Mouse (Mus musculus) liver, embryonic 14.5 days (tissue): ENCODE data around the gene Parvb. TPM values are rescaled to one million over a fixed set of nuclear protein-coding genes. Genes with fewer than 3 reads are reported as not detected.

ENCODE experiments used
- ATAC-seq: fragments of 200-750 bp; cut with Nextera tagmentation; 2 replicates; pipeline ENCODE4 v1.8.0; 2017; ENCODE audit warnings: moderate number of reproducible peaks, mild to moderate bottlenecking, moderate library complexity; ENCODE audit not compliant: insufficient read depth
- DNase-seq, 3 experiments: peaks; one replicate each; pipeline ENCODE4 v3.0.0-alpha.2; 2012 to 2013; ENCODE audit warnings: low read depth in 3 of 3, low spot score in 3 of 3
- H3K27ac ChIP-seq: fragments of 300-500 bp; sonication (generic); 2 replicates; pipeline ENCODE4 v1.5.1; 2014; ENCODE audit warnings: moderate library complexity, mild to moderate bottlenecking, control low read depth, inconsistent platforms
- H3K27me3 ChIP-seq: fragments of 300-500 bp; sonication (generic); 2 replicates; pipeline ENCODE4 v1.6.1; 2014; ENCODE audit warnings: mild to moderate bottlenecking, low read length, moderate library complexity; ENCODE audit not compliant: control insufficient read depth, insufficient read depth
- H3K36me3 ChIP-seq: fragments of 300-500 bp; sonication (generic); replicated peaks from 2 replicates; pipeline ENCODE4 v1.6.1; 2014; ENCODE audit warnings: low read depth; ENCODE audit not compliant: control insufficient read depth, insufficient read depth
- H3K4me1 ChIP-seq, 2 experiments: fragments of 200-500 bp in 1 of 2; fragments of 300-500 bp in 1 of 2; sonication (generic) in 1 of 2; replicated peaks; 2 replicates each; pipeline ENCODE4 v1.6.1; 2012 to 2014; ENCODE audit warnings: antibody characterized with exemption in 1 of 2, inconsistent platforms in 1 of 2, low read length in 1 of 2; ENCODE audit not compliant: control insufficient read depth in 2 of 2, insufficient read depth in 2 of 2
- H3K4me2 ChIP-seq: fragments of 300-500 bp; sonication (generic); 2 replicates; pipeline ENCODE4 v1.6.1; 2014; ENCODE audit warnings: low read depth, mild to moderate bottlenecking, control low read depth, moderate library complexity
- H3K4me3 ChIP-seq, 2 experiments: fragments of 200-500 bp in 1 of 2; fragments of 300-500 bp in 1 of 2; sonication (generic) in 1 of 2; 2 replicates each; pipeline ENCODE4 v1.5.1; 2012 to 2014; ENCODE audit warnings: low read depth in 2 of 2, low read length in 2 of 2, mild to moderate bottlenecking in 2 of 2, control low read depth in 1 of 2, inconsistent platforms in 1 of 2, moderate library complexity in 1 of 2; ENCODE audit not compliant: insufficient read depth in 1 of 2
- H3K9ac ChIP-seq: fragments of 300-500 bp; sonication (generic); replicated peaks from 2 replicates; pipeline ENCODE4 v1.6.1; 2014; ENCODE audit warnings: mild to moderate bottlenecking, control low read depth, moderate library complexity
- H3K9me3 ChIP-seq: fragments of 300-500 bp; sonication (generic); 2 replicates; pipeline ENCODE4 v1.6.1; 2016; ENCODE audit warnings: low read length, mixed read lengths; ENCODE audit not compliant: control insufficient read depth
- CTCF ChIP-seq: IDR thresholded peaks from 2 replicates; pipeline ENCODE4 v1.5.1; 2016; ENCODE audit warnings: antibody characterized with exemption, low read depth, control low read depth
- EP300 ChIP-seq: IDR thresholded peaks from 2 replicates; pipeline ENCODE4 v1.6.1; 2016; ENCODE audit warnings: antibody characterized with exemption, low read depth
- WGBS: fragments of 180-500 bp; shearing (Covaris S2); extraction: QIAGEN DNeasy Blood & Tissue Kit; methylation state at CpG from one replicate; pipeline ENCODE4 v1.1.7; 2014; ENCODE audit not compliant: insufficient replicate concordance; 5-methylcytosine and 5-hydroxymethylcytosine counted together
- polyA plus RNA-seq, 2 experiments: library from polyadenylated mRNA; depleted of rRNA in 1 of 2; stranded (reverse) in 1 of 2; unstranded in 1 of 2; fragments of >200 nt; fragmentation: Nextera tagmentation in 1 of 2; extraction: Ambion mirVana in 1 of 2; gene quantifications; 2 replicates each; pipeline versions ENCODE4 v1.2.1 to v1.2.3; 2012 to 2014

The Parvb gene
- polyA plus RNA-seq, 2 experiments: 7.3 to 22.6 TPM

DNA sequence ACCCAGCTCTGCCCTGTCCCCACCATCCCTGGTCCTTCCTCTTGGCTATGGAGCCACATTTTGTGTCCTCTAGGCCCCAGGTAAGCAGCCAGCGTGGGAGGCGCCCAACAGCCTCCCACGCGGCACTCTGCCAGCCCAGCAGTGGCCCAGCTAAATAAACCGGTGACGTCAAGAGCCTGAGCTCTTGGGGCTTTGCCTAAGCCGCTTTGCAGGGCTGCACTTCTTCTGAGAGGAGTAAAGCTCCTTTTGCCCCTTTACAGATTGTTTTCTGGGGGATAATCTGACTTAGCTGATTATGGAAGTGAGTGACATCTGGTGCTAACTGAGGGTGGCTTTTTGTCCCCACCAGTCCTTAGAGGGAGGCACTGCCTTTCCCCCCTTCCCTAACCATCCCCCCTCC, 69.2 kb downstream of the Parvb start:
- ATAC-seq (no peak), DNase-seq (no peak)
- H3K4me2 ChIP-seq: no peak overlapping the region
- H3K4me3 ChIP-seq: no peak overlapping the region
- H3K27me3 ChIP-seq: no peaks in the 10 kb centered on the region
- no peaks in the 10 kb centered on the region for H3K9me3 ChIP-seq
- H3K9ac ChIP-seq: no peak overlapping the region
- 0 out of 4 replicates have a peak, but pooled peaks cover 0 to 6% of the 10 kb centered on the region in 2 experiments for H3K4me1 ChIP-seq
- H3K27ac ChIP-seq: no peak overlapping the region
- 50% methylated on average over 7 of the region's 7 CpGs for WGBS
- H3K36me3 ChIP-seq: no peaks in the 10 kb centered on the region
- TF ChIP-seq CTCF: no peak
- no peak for TF ChIP-seq EP300

DNA sequence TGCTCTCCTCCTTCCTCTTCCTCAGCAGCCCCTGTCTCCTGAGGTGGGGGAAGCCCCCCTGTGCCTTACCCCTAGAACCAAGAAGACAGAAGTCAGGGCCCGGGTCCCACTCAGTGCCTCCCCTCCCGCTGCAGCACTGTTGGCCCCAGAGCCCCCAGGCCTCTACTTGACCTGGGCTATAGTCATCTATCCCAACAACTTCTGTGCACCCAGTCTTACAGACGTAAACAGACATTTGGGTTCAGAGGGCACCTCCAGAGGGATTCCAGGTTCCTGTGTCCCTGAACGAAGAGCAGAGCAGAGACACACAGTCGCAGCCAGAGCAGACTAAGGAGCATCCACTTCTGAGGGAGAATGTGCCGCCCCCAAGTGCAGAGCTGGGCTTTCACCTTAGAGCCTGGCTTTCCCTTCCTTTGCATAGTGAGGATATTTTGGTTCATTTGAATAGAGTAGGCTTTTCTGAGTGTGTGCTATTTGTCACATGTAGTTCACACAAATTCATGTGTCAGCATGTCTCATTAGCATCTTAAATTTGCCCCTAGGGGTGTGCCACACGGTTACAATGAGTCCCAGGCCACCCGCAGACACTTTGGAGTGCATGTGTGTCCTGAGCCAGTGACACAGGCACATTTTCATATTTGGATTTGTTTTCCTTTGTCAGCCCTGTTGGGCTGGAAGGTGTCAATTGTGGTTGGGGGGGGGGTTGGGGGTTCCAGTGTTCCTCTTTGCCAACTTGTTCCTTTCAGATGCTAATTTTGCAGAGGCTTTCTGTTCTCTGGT, 70.0 kb downstream of the Parvb start:
- no peak for DNase-seq
- WGBS: 62% methylated on average over 8 of the region's 8 CpGs
- no peak for ATAC-seq
- no peak overlapping the region for H3K4me2 ChIP-seq
- no peaks in the 10 kb centered on the region for H3K36me3 ChIP-seq
- H3K9ac ChIP-seq: no peak overlapping the region
- H3K27me3 ChIP-seq: no peaks in the 10 kb centered on the region
- 0 out of 4 replicates have a peak, but pooled peaks cover 0 to 6% of the 10 kb centered on the region in 2 experiments for H3K4me1 ChIP-seq
- no peaks in the 10 kb centered on the region for H3K9me3 ChIP-seq
- H3K27ac ChIP-seq: no peak overlapping the region
- H3K4me3 ChIP-seq: no peak overlapping the region
- TF ChIP-seq CTCF (no peak), EP300 (no peak)

DNA sequence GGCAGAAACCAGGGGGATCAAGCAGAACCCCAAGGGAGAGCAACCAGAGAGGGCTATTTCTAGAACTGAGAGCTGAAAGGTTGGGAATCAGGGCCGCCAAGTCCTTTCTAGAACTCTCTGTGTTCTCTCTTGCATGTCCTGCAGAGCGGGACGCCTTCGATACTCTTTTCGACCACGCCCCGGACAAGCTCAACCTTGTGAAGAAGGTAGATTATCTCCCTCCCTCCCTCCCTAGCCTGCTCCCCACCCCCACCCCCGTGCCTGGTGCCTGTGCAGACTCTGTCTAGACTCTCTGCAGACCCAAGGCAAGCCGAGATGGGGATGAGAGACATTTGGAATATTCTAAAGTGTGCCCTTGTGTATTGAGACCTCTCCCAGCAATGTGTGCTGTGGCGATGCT, 71.4 kb downstream of the Parvb start:
- peak; percentile 53; the same call in 1 of the 2 replicates for ATAC-seq
- 28% methylated on average over 10 of the region's 10 CpGs for WGBS
- Histone ChIP-seq H3K4me1 (0 out of 4 replicates have a peak, but pooled peaks cover 0 to 6% of the 10 kb centered on the region in 2 experiments), H3K27ac (no peak overlapping the region), H3K9me3 (no peaks in the 10 kb centered on the region), H3K4me3 (no peak overlapping the region), H3K4me2 (no peak overlapping the region), H3K9ac (no peak overlapping the region), H3K36me3 (no peaks in the 10 kb centered on the region), H3K27me3 (no peaks in the 10 kb centered on the region)
- TF ChIP-seq EP300 (no peak), CTCF (no peak)
- DNase-seq: no peak

DNA sequence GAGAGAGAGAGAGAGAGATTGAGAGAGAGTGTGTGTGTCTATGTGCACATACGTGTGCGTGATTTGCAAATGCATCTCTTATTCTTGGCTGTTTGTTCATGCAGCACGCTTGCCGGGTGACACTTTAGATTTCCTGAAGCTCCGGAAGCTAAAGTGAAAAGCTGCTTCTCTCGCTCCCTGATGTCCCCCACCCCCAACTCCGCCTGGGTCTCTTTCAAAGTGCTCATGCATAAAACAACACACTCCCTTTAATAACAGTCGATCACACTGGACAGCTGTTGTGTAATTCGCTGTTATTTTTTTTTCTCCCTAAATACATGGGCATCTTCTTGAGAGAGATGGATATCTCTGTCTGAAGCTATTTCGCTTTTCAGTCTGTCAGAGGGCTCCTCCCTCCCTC, 73.5 kb downstream of the Parvb start:
- TF ChIP-seq CTCF (no peak), EP300 (no peak)
- DNase-seq (no peak), ATAC-seq (no peak)
- Histone ChIP-seq H3K4me3 (no peak overlapping the region), H3K9me3 (no peaks in the 10 kb centered on the region), H3K9ac (no peak overlapping the region), H3K4me2 (no peak overlapping the region), H3K4me1 (peaks cover 3 to 9% of the 10 kb centered on the region in 2 experiments), H3K27me3 (no peaks in the 10 kb centered on the region), H3K27ac (no peak overlapping the region), H3K36me3 (no peaks in the 10 kb centered on the region)
- 71% methylated on average over 10 of the region's 10 CpGs for WGBS

DNA sequence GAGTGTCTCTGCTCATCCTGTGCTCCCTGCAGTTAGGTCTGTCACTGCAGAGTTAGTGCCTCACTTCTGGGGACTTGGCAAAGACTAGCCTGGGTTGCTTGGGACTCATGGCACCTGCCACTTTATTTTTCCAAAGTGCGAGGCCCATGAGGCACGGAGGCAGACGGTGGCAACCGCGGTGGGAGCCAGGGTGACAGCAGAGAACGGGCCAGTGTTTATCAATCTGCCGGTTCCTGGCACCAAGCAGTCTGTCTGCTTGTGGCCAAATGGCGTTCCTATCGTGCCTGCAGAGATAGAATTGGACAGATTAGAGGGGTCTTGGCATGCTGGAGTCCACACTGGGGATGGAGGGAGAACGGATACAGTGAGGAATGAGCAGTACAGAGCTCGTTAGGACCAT, 78.4 kb downstream of the Parvb start:
- no peak overlapping the region for H3K4me3 ChIP-seq

More for the DNA sequence above, 78.4 kb downstream of the Parvb start:
- no peak for ATAC-seq
- Histone ChIP-seq H3K36me3 (no peaks in the 10 kb centered on the region), H3K27ac (no peak overlapping the region), H3K9me3 (no peaks in the 10 kb centered on the region), H3K4me2 (no peak overlapping the region), H3K4me1 (peaks cover 30 to 33% of the 10 kb centered on the region in 2 experiments), H3K27me3 (no peaks in the 10 kb centered on the region), H3K9ac (0 out of 2 replicates have a peak overlapping the region, but pooled peaks have one; percentile 5)
- TF ChIP-seq CTCF (no peak), EP300 (no peak)
- WGBS: 42% methylated on average over 11 of the region's 11 CpGs
- DNase-seq: no peak
